Mouse (Mus musculus): ENCODE data around the gene Pard6b.

GRCm38 (mm10) chr2:168063712-168064111, 17.1 kb upstream of the Pard6b start:
- TF ChIP-seq RCOR1 (IDR thresholded peaks at IDR 0.05; ENCODE audit: low read depth, low read length): no peak
- no peak for TF ChIP-seq GATA1 (IDR thresholded peaks at IDR 0.05; ENCODE audit: low read depth, low read length)
- no peak for TF ChIP-seq HCFC1 (IDR thresholded peaks at IDR 0.05; ENCODE audit: low read depth, low read length)
- no peak for TF ChIP-seq CTCF (IDR thresholded peaks at IDR 0.05 in 2 of 3, conservative IDR thresholded peaks at IDR 0.05 in 1 of 3; ENCODE audit: control insufficient read depth in 1 of 3, insufficient read depth in 1 of 3, low read depth in 2 of 3, low read length in 3 of 3, poor library complexity in 1 of 3, severe bottlenecking in 1 of 3)
- TF ChIP-seq EP300 (IDR thresholded peaks at IDR 0.05; ENCODE audit: low read depth in 1 of 2, low read length in 2 of 2): no peak

All from MEL (cell line).